Mouse (Mus musculus): Measurements from ENCODE around the gene Wbp2nl. TPM values are rescaled to one million over a fixed set of nuclear protein-coding genes. Genes with fewer than 3 reads are reported as not detected.

Wbp2nl gene
- polyA plus RNA-seq, 1 experiment, result not detected

DNA sequence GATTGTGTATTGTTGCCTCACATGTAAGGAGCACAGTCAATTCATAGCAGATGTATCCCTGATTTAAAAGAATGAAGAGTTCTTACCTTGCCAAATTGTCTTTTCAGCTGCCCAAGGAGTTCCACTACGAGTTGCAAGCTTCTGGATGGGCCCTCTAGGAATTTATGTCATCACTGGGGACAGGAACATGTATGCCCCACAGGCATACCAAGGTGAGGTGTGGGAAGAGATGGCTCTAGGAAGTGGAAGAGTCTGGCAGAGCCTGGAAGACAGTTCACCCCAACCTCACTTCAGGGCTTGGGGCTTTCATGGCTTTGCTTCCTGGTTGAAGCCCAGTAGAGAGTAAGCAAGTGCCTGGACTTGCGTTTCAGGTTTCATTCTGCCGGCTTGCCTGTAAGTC lies 9.7 kb downstream of the Wbp2nl start:
- no peak for DNase-seq (ENCODE audit: extremely low spot score in 1 of 2, low spot score in 1 of 2)

DNA sequence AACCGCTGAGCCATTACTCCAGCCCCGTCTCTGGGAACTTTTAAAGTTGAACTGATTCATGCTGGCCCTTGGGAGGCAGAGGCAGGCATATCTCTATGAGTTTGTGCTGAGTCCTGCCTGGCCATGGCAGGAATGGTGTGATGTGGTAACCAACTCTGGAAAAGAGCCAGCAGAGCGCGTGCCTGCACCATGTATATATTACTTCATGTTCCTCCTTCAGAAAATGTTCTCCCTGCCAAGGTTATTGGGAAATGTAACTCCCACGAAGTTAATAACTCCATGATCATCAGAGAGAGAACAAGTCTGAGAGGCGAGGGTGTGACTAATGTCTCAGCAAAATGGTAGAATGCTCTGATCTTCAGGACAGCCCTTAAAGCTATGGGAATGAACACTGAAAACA lies 19.1 kb downstream of the Wbp2nl start:
- DNase-seq (ENCODE audit: extremely low spot score in 1 of 2, low spot score in 1 of 2), result no peak

DNA sequence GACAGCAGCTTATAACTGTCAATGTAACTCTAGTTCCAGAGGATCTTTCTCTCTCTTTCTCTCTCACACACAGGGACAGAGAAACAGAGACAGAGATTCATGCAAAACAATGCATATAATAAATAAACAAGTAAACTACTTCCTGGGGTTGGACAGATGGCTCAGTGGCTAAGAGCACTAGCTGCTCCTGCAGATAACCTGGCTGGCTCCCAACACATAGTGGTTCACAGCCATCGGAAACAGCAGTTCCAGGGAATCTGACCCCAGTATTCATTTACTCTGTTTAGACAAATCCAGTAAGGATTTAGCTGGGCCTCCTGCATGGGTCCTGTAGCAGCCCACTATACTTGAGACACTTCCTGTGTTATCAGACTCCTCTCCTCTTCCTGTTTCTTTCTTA lies 20.9 kb downstream of the Wbp2nl start:
- no peak for DNase-seq (ENCODE audit: extremely low spot score in 1 of 2, low spot score in 1 of 2)

DNA sequence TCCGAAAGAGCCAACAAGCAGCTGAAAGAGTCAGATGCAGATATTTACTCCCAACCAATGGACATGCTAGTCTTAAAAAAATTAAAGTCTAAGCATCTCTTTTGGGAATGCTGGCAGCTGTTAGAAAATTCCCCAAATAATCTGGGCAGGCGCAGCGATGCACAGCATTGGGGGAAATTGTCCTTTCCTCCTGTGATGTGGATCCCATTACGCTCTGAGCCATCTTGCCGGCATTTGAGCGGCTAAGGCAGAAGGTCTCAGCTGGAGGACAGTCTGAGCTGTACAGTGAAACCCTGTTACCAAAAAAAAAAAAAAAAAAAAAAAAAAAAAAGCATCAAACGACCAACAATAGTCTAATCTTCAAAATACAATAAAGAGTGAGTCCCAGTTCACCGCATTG lies 23.4 kb downstream of the Wbp2nl start:
- no peak for DNase-seq (ENCODE audit: extremely low spot score in 1 of 2, low spot score in 1 of 2)

DNA sequence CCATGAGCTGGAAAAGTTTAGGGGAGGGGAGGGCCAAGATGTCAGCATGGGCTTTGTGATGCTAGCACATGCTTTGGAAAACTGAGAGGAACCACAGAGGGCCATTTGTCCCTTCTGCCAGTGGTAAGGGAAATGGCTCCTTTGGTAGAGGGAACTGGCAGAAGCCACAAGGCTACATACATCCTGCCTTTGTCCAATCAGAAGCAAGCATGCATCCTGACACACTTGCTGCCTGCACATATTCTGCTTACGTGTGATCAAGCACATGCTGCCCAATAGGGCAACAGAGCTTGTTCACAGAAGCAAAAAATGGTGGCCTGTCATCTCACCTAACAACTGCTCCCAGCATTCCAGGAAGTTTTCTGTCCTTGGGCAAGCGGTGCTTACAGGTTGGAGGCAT lies 26.6 kb downstream of the Wbp2nl start:
- no peak for DNase-seq (ENCODE audit: extremely low spot score in 1 of 2, low spot score in 1 of 2)

DNA sequence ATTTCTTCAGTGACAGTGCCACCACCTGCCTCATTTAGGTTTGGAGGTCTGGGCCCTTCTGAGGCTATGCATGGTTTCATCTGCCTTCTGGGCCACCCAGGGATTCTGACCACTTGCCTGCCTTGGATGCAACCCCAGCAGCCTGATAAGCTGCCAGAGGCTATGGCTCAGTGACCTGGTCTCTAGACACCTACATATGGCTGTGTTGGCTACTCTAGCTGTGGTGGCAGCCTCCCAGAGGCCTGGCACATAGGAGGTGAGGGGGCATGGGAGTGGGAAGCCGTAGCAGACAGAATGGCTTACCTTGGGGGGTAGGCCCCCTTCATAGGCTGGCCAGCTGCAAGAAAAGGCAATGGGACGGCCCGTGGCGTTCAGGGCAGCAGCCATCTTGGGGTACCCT lies 36.4 kb downstream of the Wbp2nl start:
- DNase-seq (ENCODE audit: extremely low spot score in 1 of 2, low spot score in 1 of 2), result no peak

DNA sequence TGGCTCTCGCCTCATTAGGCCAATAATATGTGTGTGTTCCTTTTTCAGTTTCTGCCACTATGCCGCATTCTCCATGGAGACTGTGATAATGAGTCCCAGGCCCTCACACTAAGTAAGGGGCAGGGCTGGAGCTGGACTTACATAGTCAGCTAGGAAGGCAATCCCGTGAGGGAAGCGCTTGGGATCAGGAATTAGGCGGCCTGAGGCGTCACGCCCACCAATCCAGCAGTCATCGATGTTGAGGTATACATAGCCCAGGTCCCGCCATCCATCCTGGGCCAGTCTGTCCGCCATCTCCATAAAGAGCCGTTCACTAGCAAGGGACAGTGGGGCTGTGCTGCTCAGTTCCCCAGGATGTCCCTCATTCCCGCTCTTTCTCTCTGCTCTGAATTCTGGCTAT lies 37.9 kb downstream of the Wbp2nl start:
- no peak for DNase-seq (ENCODE audit: extremely low spot score in 1 of 2, low spot score in 1 of 2)

DNA sequence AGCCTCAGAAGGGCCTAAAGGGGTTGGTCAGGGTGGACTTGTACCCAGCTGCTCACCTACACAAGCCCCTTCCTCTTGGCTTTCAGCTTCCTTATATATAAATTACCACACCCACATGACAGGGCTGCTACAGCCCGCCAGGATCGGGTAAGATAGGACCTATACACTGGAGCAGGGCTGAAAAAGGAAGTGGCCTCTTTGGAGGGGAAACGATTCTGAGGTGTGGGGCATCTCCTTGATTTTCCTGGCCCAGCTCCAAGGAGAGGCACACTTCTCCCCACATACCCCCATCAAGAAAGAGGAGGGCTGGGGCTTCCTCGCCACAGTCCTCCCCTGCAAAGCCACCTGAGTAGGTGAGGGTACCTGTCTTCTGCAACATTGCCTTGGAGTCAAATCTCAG lies 39.1 kb downstream of the Wbp2nl start:
- DNase-seq (ENCODE audit: extremely low spot score in 1 of 2, low spot score in 1 of 2), result no peak

DNA sequence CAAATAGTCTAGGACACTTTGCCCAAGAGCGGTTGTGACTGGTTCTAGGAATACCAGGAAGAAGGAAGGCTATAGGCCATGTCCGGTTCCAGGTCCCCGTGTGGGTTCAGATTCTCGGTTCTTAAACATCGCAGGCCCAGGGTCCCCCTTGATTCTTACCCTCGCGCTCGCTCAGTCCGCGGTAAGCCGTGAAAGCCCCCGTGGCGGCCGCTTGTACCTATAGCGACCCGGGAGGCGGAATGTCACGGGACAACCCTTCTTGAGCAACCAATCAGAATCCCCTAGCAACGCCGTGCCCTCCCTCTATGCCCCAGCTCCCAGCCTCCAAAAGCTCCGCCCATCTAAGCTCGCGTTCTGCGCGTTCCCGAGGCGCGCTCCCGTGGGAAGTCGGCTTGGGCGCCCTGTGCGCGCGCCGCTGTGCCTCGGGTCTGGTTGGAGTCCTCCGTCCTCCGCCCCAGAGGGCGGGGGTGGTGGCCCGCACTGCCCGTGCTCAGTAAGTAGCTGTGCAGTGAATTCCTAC lies 39.9 kb downstream of the Wbp2nl start, which contains the start of the genes Naga, Pheta2 and Smdt1:
Gene Naga, minus strand, starts transcription at position 333 of the 520 bp plus-strand sequence.
Gene Pheta2, plus strand, starts transcription at position 350 of the 520 bp plus-strand sequence.
Gene Smdt1, plus strand, starts transcription at position 367 of the 520 bp plus-strand sequence.
- DNase-seq (ENCODE audit: extremely low spot score in 1 of 2, low spot score in 1 of 2), result peak; percentile 89 to 95

DNA sequence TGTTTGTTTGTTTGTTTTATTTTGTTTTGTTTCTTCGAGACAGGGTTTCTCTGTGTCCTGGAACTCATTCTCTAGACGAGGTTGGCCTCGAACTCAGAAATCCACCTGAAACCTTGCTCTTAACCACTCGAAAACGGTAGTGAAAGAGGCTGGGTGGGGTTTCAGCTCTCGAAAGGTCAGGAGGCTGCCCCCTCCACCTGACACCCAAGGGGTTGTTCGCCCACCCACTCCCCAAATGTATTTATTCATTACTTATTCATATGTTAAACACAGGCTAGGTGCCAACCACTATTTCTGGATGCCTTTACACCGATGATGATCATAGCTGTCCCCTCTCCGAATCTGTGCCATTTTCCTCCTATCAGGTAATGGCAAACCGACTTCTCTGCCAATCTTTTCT lies 40.4 kb downstream of the Wbp2nl start:
- no peak for DNase-seq (ENCODE audit: extremely low spot score in 1 of 2, low spot score in 1 of 2)

DNA sequence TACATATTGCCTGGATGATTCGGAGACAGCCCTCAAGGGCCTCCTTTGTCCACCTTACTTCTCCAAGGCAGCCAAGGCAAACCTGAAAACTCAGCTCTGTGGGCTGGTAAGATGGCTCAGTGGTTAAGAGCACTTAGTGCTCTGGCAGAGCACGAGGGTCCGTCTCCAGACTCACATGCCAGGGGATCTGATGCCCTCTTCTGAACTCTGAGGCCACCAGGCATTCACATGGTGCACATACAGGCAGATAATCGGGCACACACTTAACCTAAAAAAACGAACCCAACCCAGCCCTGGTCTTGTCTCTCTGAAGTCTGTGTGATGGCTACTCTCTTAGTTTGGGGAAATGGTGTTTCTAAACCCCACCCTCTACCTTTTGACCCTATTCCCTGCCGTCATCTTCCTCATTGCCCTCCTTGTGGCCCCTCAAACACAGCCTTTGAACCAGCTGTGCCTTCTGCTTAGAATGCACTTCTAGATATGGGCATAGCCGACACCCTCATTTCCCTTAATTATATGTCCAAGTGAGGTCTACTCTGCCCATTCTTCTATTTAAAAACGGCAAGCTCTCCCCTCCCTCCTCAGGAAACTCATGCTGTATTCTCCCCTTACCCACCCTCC lies 41.0 kb downstream of the Wbp2nl start:
- DNase-seq (ENCODE audit: extremely low spot score in 1 of 2, low spot score in 1 of 2), result no peak

DNA sequence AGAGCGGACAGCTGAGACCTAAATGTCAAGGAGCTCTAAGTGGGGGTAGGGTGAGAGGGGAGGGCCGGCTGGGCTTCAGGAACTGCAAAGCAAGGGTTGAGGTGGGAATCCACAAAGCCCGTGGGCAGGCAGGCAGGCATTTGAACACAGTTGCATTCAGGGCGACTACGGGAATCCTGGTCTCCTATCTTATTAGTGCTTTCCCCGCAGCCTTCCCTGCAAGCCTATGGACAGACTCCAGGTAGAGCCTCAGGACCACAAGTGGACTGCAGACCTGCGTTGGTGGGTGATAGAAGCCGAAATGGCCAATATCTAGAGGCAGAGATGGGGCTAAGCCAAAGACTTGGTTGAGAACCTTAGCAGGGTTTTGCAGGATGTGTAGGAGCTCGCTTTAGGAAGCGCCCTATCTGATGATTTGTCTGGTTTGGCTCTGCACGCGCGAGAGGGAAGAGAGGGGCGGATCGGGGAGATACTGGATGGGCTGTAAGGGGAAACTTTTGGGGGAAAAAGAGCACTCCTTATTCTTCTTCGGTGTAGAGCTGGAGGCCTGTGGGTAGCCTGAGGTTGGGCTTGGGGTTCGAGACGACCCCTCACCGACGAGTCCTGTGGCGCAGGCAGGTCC lies 41.8 kb downstream of the Wbp2nl start:
- DNase-seq (ENCODE audit: extremely low spot score in 1 of 2, low spot score in 1 of 2), result no peak

DNA sequence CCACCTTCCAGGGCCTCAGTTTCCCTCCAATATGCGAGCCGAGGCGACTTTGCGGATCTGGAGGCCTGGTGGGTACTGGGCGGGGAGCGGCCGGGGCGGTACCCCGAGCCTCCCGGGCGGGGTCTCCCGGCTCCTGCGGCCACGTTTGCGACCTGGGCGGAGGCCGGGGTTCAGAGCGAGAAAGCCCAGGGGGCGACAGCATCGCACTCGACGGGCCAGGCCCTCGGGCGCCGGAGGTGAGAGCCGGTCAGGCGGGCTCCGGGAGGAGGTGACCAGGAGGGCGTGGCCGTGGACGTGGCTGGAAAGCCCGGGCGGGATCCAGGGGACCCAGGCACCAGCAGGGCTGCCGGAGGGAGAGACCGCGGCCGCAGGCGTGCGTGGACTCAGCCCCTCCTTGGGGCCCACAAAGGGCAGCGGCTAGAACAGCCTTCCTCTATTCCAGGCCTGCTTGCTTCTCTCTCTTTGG lies 42.3 kb downstream of the Wbp2nl start:
- DNase-seq (ENCODE audit: extremely low spot score in 1 of 2, low spot score in 1 of 2), result no peak

DNA sequence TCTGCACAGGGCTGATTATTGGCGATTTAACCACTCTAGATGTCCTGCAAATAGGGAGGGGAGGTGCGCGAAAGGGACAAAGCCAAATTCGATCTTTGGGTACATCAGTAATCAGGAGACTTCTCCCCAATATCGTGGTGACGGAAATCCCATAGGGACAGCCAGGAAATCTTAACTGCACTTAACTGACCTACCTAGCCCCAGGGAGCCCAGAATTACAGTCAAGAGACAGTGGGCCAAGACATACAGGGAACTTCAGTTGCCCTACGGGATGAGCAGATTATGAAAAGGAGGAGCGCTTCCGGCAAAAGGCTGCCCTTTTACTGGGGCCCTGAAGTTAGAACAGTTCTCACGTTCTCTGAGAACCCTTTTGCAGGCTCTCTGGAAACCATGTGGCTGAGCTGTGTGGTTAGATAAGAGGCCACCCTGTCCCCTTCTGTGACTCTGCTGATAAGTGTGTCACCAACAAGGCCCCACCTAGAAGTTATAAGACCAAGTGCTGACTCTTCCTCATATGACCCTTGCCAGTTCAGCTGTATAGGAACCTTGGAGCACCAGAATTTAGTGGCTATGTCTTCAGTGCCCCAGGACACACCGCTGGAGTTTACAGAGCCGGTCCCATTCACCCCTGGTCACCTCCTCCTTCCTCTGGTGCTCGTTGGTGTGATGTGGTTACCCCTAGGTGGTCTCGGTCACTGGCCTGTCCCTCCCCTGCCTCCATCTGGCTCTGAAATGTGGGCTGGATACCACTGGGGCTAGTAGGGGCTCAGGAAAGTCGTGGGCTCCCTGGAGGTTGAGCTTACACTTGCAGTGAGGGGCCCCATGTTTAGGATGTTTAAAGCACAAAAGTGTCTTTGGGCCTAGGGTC lies 43.2 kb downstream of the Wbp2nl start:
- DNase-seq (ENCODE audit: extremely low spot score in 1 of 2, low spot score in 1 of 2), result no peak

DNA sequence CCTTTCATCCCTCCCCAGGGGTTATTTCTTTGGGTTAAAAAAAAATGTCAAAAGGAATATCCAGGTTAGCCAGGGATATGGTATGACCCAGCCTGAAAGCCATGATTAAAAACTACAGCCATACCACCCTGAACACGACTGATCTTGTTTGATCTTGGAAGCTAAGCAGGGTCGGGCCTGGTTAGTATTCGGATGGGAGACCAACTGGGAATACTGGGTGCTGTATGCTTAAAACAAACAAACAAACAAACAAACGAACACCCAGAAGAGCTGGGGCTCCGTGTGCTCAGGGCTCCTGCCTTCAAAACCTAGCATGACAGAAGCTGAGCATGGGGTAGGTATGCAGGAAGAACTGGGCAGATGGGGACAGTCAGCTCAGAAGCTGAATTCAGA lies 43.8 kb downstream of the Wbp2nl start:
- no peak for DNase-seq (ENCODE audit: extremely low spot score in 1 of 2, low spot score in 1 of 2)

DNA sequence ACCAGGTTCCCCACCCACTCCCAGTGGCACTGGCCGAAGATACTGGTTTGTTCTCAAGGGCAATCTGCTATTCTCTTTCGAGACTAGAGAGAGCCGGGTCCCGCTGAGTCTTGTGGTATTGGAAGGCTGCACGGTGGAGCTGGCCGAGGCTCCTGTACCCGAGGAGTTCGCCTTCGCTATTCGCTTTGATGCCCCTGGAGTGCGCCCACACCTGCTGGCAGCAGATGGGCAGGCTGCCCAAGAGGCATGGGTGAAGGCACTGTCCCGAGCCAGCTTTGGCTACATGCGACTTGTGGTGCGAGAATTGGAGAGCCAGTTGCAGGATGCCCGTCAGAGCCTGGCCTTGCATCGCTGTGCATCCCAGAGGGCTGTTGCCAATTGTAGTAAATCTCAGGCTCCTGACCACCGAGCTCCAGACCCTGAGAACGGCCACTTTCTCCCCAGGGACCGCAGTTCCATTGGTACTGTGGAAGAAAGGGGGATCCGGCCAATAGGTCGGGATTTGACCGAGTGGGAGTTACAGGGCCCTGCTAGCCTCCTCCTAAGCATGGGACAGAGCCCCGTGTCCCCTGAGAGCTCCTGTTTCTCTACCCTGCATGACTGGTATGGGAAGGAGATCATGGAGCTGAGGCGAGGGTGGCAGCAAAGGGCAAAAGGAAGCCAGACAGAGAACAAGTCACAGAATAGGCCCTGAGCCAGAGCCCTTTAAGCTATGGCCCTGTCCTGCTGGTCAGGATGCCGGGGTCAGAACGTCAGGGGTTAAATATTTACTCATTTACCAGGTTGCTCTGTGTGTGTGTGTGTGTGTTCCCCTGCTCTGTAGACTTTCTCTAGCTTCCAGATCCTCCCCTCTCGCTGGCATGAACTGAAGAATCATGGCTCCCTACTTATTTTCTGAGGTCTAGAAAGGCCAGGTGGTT lies 44.9 kb downstream of the Wbp2nl start:
- DNase-seq (ENCODE audit: extremely low spot score in 1 of 2, low spot score in 1 of 2), result no peak

DNA sequence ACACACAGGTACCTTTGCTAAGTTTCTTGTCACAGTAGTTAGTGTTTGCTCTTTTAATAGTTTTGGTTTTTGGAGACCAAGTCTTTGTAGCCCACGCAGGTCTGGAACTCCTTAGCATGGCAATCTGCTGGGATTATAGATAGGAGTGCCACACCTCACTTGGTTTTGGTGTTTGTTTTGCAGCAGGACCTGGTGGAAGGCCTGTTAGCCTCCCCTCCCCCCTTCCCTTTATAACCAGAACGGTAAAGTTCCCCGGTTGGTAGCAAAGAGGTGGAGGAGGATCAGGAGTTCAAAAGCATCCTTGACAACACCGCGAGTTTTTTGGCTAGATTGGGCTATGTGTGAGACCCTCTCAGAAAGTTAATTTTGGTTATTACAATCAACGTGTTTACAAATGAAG lies 46.2 kb downstream of the Wbp2nl start:
- no peak for DNase-seq (ENCODE audit: extremely low spot score in 1 of 2, low spot score in 1 of 2)

DNA sequence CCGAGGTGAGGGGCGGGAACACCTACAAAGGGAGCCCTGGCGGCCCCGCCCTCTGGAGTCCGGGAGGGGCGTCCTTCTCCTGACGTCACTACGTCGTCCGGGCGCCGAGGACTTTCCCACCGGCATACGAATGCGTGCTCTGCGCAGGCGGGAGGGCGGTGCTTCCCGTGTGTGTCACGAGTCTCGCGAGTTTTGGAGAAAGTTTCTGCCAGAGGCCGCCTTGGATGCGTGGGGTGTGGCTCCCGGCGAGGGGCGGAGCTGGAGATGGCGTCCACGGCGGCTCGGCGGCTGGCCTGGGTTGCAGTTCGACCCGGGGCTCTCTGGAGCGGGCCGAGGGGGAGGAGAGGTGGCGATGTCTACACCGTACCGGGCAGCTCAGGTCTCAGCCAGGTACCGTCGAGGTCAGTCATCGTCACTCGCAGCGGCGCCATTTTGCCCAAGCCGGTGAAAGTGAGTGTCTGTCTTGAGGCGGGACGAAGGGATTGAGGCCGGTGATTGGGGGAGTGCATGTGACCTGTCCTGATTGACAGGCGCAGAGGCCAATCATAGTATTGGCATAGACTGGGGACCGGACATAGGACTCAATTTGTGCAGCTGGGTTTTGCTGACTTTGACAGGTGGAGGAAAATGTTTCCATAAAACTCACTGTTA lies 47.2 kb downstream of the Wbp2nl start:
- peak; percentile 97 to 99 for DNase-seq (ENCODE audit: extremely low spot score in 1 of 2, low spot score in 1 of 2)

DNA sequence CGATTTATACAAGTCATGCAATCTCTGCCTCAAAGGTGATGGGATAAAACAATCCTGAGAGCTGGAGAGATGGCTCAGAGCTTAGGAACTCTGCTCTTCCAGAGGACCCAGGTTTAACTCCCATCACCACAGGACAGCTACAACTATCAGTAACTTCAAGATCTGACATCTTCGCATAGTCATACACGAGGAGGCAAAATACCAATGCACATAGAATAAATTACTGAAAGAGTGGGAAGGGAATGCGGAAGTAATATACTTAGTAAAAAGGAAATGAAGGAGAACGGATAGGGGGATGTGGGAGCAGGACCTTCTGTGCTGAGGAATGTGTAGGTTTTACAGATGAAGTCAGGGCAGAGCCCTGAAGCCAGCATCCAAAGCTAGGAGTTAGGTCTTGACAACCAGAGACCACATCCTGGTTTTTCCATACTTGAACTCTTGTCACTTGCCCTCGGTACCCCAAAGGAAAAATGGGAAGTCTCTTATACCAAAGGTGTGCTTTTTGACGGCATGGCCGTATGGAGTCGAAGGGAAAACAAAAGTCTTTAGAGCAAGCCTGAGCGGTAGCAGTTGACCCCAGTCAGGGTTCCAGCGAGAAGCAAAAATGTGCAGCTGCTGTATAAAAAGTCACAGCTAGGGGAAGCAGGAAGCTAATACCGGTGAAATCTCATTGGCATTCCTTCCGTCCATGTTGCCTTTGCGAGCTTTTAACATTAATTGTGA lies 48.0 kb downstream of the Wbp2nl start:
- no peak for DNase-seq (ENCODE audit: extremely low spot score in 1 of 2, low spot score in 1 of 2)
